Mouse (Mus musculus) forebrain, postnatal 0 days (tissue): ENCODE measurements around the gene Gm17334. TPM values are rescaled to one million over a fixed set of nuclear protein-coding genes. Genes with fewer than 3 reads are reported as not detected.
A peak's percentile ranks its signal among the peaks of the same experiment; 100 is the strongest.

ENCODE experiments used
- ATAC-seq: fragments of 200-750 bp; cut with Nextera tagmentation; 2 replicates; pipeline ENCODE4 v1.8.0; 2017; ENCODE audit warnings: mild to moderate bottlenecking, moderate library complexity
- DNase-seq: peaks from one replicate; pipeline ENCODE4 v3.0.0-alpha.2; 2015
- H3K27ac ChIP-seq: fragments of 300-500 bp; sonication (generic); 2 replicates; pipeline ENCODE4 v1.5.1; 2014; ENCODE audit warnings: low read depth, mild to moderate bottlenecking, antibody characterized with exemption, low read length, moderate library complexity, mixed read lengths
- H3K27me3 ChIP-seq: fragments of 300-500 bp; sonication (generic); 2 replicates; pipeline ENCODE4 v1.6.1; 2014; ENCODE audit warnings: mild to moderate bottlenecking, low read length, mixed read lengths; ENCODE audit not compliant: insufficient read depth
- H3K36me3 ChIP-seq: fragments of 300-500 bp; sonication (generic); 2 replicates; pipeline ENCODE4 v1.6.1; 2014; ENCODE audit warnings: mild to moderate bottlenecking, moderate library complexity; ENCODE audit not compliant: insufficient read depth
- H3K4me1 ChIP-seq: fragments of 300-500 bp; sonication (generic); 2 replicates; pipeline ENCODE4 v1.6.1; 2014; ENCODE audit warnings: antibody characterized with exemption; ENCODE audit not compliant: insufficient read depth
- H3K4me2 ChIP-seq: fragments of 300-500 bp; sonication (generic); 2 replicates; pipeline ENCODE4 v1.6.1; 2014; ENCODE audit warnings: low read depth, mild to moderate bottlenecking, moderate library complexity
- H3K4me3 ChIP-seq: fragments of 300-500 bp; sonication (generic); 2 replicates; pipeline ENCODE4 v1.5.1; 2014; ENCODE audit warnings: low read depth, low read length, mixed read lengths
- H3K9ac ChIP-seq: fragments of 300-500 bp; sonication (generic); 2 replicates; pipeline ENCODE4 v1.6.1; 2014; ENCODE audit warnings: mild to moderate bottlenecking
- H3K9me3 ChIP-seq: fragments of 300-500 bp; sonication (generic); 2 replicates; pipeline ENCODE4 v1.6.1; 2016; ENCODE audit warnings: low read length
- CTCF ChIP-seq: sonication (generic); IDR thresholded peaks from 2 replicates; pipeline ENCODE4 v1.5.1; 2016; ENCODE audit warnings: antibody characterized with exemption, control low read depth, low read depth
- WGBS: fragments of 180-500 bp; shearing (Covaris S2); extraction: QIAGEN DNeasy Blood & Tissue Kit; methylation state at CpG from one replicate; pipeline ENCODE4 v1.1.7; 2014; 5-methylcytosine and 5-hydroxymethylcytosine counted together
- polyA plus RNA-seq: library from polyadenylated mRNA; unstranded; fragments of >200 nt; fragmentation: Nextera tagmentation; extraction: Ambion mirVana; gene quantifications from 2 replicates; pipeline ENCODE4 v1.2.1, GENCODE M21; 2015
- total RNA-seq: library from RNA; depleted of rRNA; stranded (reverse); fragments of >200 nt; gene quantifications from 2 replicates; pipeline ENCODE4 v1.2.3, GENCODE M21; 2014

The Gm17334 gene
- total and polyA plus RNA-seq, 2 experiments from 2014 or later = 1.5 TPM; not detected in 1

GRCm38 (mm10) chr11:53762827-53763495 lies 10.0 kb downstream of the Gm17334 start:
- H3K4me1 ChIP-seq = 0 out of 2 replicates have a peak, but pooled peaks cover 7% of the 10 kb centered on the region
- ATAC-seq = no peak
- TF ChIP-seq CTCF = no peak
- no peaks in the 10 kb centered on the region for H3K36me3 ChIP-seq
- H3K4me2 ChIP-seq = peak overlapping the region; percentile 59
- H3K4me3 ChIP-seq = peak overlapping the region; percentile 26; the same call in 1 of the 2 replicates
- DNase-seq = peak; percentile 36
- H3K9me3 ChIP-seq = no peaks in the 10 kb centered on the region
- 5% methylated on average over 23 of the region's 23 CpGs for WGBS
- 0 out of 2 replicates have a peak overlapping the region, but pooled peaks have one; percentile 22 for H3K27ac ChIP-seq
- peak overlapping the region; percentile 35; the same call in 1 of the 2 replicates for H3K9ac ChIP-seq
- peaks cover 13% of the 10 kb centered on the region; the same call in 1 of the 2 replicates for H3K27me3 ChIP-seq

- DNase-seq = no peak
Observed at GRCm38 (mm10) chr11:53762426-53762825, 10.6 kb downstream of the Gm17334 start.

DNA sequence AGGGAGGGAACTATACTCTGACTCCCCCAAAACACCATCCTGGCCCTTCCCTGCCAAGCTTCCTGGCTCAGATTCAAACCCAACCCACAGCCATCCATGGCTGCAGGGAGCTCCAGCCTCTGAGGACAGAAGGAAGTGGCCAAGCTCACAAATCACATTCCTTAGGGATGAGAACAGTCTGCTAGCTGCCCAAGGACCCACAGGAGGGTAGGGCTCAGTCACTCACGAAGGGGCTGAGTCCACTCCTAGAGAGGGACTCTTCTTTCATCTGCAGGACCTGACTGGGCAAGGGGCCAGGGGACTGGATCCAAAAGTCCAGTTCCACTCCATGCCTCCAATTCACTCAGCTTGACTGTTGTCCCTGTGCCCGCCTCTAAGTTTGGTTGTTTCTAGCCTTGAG lies 11.2 kb downstream of the Gm17334 start:
- Histone ChIP-seq H3K4me2 (no peak overlapping the region), H3K9ac (no peak overlapping the region), H3K36me3 (no peaks in the 10 kb centered on the region), H3K4me1 (0 out of 2 replicates have a peak, but pooled peaks cover 7% of the 10 kb centered on the region), H3K27me3 (peaks cover 13% of the 10 kb centered on the region; the same call in 1 of the 2 replicates), H3K4me3 (no peak overlapping the region), H3K27ac (no peak overlapping the region), H3K9me3 (no peaks in the 10 kb centered on the region)
- DNase-seq = peak; percentile 13
- no peak for TF ChIP-seq CTCF
- 51% methylated on average over 2 of the region's 2 CpGs for WGBS
- no peak for ATAC-seq

More at GRCm38 (mm10) chr11:53762426-53762825, 10.6 kb downstream of the Gm17334 start:
- H3K27me3 ChIP-seq = peaks cover 13% of the 10 kb centered on the region; the same call in 1 of the 2 replicates
- ATAC-seq = no peak
- H3K4me3 ChIP-seq = 0 out of 2 replicates have a peak overlapping the region, but pooled peaks have one; percentile 26
- H3K4me2 ChIP-seq = peak overlapping the region; percentile 59
- 58% methylated on average over 2 of the region's 2 CpGs for WGBS
- H3K4me1 ChIP-seq = 0 out of 2 replicates have a peak, but pooled peaks cover 7% of the 10 kb centered on the region
- TF ChIP-seq CTCF = no peak
- no peaks in the 10 kb centered on the region for H3K36me3 ChIP-seq
- no peaks in the 10 kb centered on the region for H3K9me3 ChIP-seq
- H3K27ac ChIP-seq = 0 out of 2 replicates have a peak overlapping the region, but pooled peaks have one; percentile 15
- H3K9ac ChIP-seq = no peak overlapping the region

DNA sequence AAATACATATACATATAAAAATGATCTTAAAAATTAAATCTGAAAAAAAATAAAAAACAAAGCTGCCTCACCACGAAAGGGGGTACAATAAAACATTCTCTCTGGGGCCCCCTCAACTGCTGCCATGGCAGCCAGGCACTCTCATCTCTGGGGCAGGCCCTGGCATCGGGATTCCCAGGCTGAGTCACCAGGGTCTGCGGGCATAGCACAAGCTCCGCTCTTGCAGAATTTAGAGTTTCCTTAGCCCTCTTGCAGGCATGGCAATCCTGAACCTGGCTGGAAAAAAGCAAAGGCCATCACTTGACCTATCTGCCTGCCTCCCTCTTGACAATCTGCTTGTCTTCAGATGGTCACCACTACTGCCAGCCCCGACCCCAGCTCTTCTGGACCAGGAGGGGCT lies 11.7 kb downstream of the Gm17334 start:
- TF ChIP-seq CTCF = no peak
- Histone ChIP-seq H3K36me3 (no peaks in the 10 kb centered on the region), H3K9ac (no peak overlapping the region), H3K4me3 (no peak overlapping the region), H3K4me2 (no peak overlapping the region), H3K4me1 (0 out of 2 replicates have a peak, but pooled peaks cover 7% of the 10 kb centered on the region), H3K9me3 (no peaks in the 10 kb centered on the region), H3K27me3 (peaks cover 13% of the 10 kb centered on the region; the same call in 1 of the 2 replicates), H3K27ac (no peak overlapping the region)
- DNase-seq (no peak), ATAC-seq (no peak)
- 73% methylated on average over 5 of the region's 5 CpGs for WGBS

DNA sequence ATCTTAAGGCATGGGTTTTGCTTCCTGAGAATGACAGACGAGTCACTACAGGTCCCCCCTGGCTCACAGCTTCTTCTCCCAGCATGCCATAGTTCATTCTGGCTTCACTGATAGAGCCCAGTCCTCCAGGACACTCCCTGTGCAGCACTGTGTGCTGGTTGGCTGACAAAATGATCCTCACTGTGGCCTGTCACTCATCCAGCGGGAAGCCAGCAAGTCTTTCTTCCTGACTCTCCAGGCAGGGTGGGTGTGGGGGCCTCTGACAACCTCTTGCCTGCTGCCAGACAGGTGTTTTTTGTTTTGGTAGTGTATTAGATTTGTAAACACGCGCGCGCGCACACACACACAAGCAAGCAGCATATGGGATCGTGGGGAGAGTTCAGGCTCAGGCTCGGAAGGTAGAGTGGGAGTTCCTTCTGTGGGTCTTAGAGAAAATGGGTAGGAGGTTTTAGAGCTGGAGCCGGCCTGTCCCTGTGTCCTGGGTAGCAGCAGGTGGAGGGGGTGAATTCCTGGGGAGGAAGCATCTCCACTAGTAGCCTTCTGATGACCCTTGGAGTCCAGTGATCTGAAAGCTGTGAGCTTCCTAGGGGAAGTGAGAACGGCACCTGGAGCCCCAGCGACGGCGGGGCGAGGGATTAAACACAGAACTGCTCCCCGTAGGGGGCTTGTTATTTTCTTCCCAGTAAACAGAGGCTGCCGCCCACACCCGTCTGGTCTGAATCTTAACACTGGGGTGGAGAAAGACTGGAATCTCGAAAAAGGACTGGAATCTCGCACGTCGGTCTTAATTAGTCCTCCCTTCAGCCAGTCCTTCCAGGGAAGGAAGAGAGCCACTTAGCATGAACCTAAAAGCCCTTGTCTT lies 13.2 kb downstream of the Gm17334 start:
- Histone ChIP-seq H3K27ac (no peak overlapping the region), H3K9me3 (no peaks in the 10 kb centered on the region), H3K4me2 (no peak overlapping the region), H3K9ac (no peak overlapping the region), H3K36me3 (no peaks in the 10 kb centered on the region), H3K4me1 (0 out of 2 replicates have a peak, but pooled peaks cover 7% of the 10 kb centered on the region), H3K4me3 (no peak overlapping the region), H3K27me3 (peaks cover 13% of the 10 kb centered on the region; the same call in 1 of the 2 replicates)
- no peak for TF ChIP-seq CTCF
- DNase-seq = no peak
- WGBS = 9% methylated on average over 22 of the region's 22 CpGs
- ATAC-seq = no peak

DNA sequence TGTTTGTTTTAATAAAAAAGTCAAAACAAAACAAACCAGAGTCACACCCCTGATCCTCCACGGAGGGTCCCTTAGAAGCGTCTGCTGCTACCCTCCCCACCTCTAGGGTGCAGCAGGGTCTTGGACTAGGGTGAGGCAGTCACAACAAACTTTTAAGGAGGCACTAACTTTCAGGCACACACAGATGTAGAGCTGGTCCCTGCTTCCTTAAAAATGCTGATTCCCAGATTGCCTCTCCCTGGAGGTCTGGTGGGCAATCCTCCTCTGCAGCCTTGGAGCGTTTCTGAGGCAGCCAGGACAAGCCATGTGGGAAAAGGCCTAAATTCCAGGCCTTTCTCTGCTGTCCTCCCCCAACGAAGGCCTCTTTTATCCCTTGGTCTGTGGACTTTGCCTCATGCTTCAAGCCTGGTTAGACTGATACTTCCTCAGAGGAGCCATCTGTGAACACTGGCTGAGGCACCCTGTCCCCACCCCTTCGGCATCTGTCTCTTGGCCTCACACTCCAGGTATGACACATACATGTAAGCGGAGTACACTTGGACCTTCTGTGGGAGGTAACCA lies 14.1 kb downstream of the Gm17334 start:
- 45% methylated on average over 6 of the region's 6 CpGs for WGBS
- H3K4me1 ChIP-seq = 0 out of 2 replicates have a peak, but pooled peaks cover 5% of the 10 kb centered on the region
- H3K9ac ChIP-seq = no peak overlapping the region
- DNase-seq (no peak), ATAC-seq (no peak)
- H3K9me3 ChIP-seq = no peaks in the 10 kb centered on the region
- peak; percentile 19; the same call in 1 of the 2 replicates for TF ChIP-seq CTCF
- no peak overlapping the region for H3K4me2 ChIP-seq
- H3K4me3 ChIP-seq = no peak overlapping the region
- H3K27me3 ChIP-seq = peaks cover 10% of the 10 kb centered on the region; the same call in 1 of the 2 replicates
- no peak overlapping the region for H3K27ac ChIP-seq
- H3K36me3 ChIP-seq = no peaks in the 10 kb centered on the region
